Mouse (Mus musculus): Measurements from ENCODE around the gene Kidins220. TPM values are rescaled to one million over a fixed set of nuclear protein-coding genes. Genes with fewer than 3 reads are reported as not detected.

The Kidins220 gene
- polyA plus RNA-seq, 1 experiment = 44.5 TPM

DNA sequence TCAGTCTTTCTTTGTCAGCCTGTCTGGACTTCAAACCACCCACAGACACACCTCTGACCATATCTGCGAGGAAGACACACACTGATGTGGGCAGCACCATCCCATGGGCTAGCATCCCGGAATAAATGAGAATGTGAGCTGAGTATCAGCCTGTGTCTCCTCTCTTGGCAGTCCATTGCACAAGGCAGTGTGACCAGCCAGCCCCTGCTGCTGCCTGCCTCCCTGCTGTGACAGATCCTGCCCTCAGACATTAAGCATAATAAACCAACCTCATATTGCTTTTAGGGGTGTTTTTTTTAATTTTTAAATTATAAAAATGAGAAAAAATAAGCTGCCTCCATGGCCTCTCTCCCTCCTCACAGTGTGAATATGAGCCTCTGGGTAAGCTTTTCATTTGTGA, 8.7 kb upstream of the Kidins220 start:
- no peak overlapping the region for H3K9ac ChIP-seq (ENCODE audit: low read depth, poor library complexity, severe bottlenecking)
- no peak for TF ChIP-seq POLR2A (IDR thresholded peaks at IDR 0.05; ENCODE audit: insufficient read depth, low read length)
- TF ChIP-seq EP300 (IDR thresholded peaks at IDR 0.05; ENCODE audit: insufficient read depth, low read depth, low read length) = no peak
- TF ChIP-seq CTCF (IDR thresholded peaks at IDR 0.05; ENCODE audit: low read depth, low read length) = no peak
- H3K4me1 ChIP-seq (ENCODE audit: control insufficient read depth, insufficient read depth, low read length) = peaks cover 3% of the 10 kb centered on the region
- H3K27me3 ChIP-seq (ENCODE audit: control insufficient read depth, insufficient read depth, low read length, poor library complexity, severe bottlenecking) = no peaks in the 10 kb centered on the region
- no peak overlapping the region for H3K4me3 ChIP-seq (ENCODE audit: low read depth, low read length)
- 0 out of 2 replicates have a peak, but pooled peaks cover 4% of the 10 kb centered on the region for H3K9me3 ChIP-seq (replicated peaks; ENCODE audit: control insufficient read depth, insufficient read depth, low read length, poor library complexity, severe bottlenecking)
- H3K36me3 ChIP-seq (ENCODE audit: control insufficient read depth, insufficient read depth, low read length, poor library complexity, severe bottlenecking) = no peaks in the 10 kb centered on the region
- no peak overlapping the region for H3K27ac ChIP-seq (ENCODE audit: insufficient read depth, low read length)

DNA sequence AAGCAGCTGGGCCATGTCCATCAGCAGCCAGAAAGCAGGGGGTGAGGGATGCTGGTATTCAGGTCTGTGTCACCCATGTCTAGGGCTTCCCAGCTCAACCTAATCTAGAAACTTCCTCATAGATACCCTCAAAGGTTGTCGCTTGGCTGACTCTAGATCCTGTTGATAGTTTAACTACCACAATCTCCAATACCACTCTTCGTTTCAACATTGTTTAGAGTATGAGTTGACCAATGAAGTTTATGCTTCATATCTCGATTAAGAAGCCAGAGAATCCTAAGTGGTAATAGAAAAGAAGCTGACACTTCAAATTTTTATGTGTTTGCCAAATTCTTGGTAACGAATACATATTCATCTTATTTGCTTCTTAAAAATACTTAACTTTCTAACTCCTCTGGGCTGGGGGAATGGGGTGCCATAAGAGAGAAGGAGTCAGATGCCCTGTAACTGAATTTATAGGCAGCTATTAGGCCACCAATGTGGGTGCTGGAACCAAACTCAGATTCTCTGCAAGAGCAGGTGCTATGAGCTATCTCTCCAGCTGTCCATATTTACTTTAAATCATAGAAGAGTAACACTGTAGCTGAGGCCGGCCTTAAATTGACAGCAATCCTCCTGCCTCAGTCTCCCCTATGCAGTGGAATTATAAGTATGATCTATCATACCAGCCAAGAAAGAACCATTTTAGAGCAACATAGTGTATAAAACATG, 3.1 kb upstream of the Kidins220 start:
- no peaks in the 10 kb centered on the region for H3K36me3 ChIP-seq (ENCODE audit: control insufficient read depth, insufficient read depth, low read length, poor library complexity, severe bottlenecking)
- 0 out of 2 replicates have a peak, but pooled peaks cover 3% of the 10 kb centered on the region for H3K9me3 ChIP-seq (replicated peaks; ENCODE audit: control insufficient read depth, insufficient read depth, low read length, poor library complexity, severe bottlenecking)
- H3K4me1 ChIP-seq (ENCODE audit: control insufficient read depth, insufficient read depth, low read length) = no peaks in the 10 kb centered on the region
- H3K27ac ChIP-seq (ENCODE audit: insufficient read depth, low read length) = no peak overlapping the region
- no peak for TF ChIP-seq POLR2A (IDR thresholded peaks at IDR 0.05; ENCODE audit: insufficient read depth, low read length)
- TF ChIP-seq EP300 (IDR thresholded peaks at IDR 0.05; ENCODE audit: insufficient read depth, low read depth, low read length) = no peak
- no peak for TF ChIP-seq CTCF (IDR thresholded peaks at IDR 0.05; ENCODE audit: low read depth, low read length)
- H3K27me3 ChIP-seq (ENCODE audit: control insufficient read depth, insufficient read depth, low read length, poor library complexity, severe bottlenecking) = no peaks in the 10 kb centered on the region
- no peak overlapping the region for H3K9ac ChIP-seq (ENCODE audit: low read depth, poor library complexity, severe bottlenecking)
- H3K4me3 ChIP-seq (ENCODE audit: low read depth, low read length) = no peak overlapping the region

DNA sequence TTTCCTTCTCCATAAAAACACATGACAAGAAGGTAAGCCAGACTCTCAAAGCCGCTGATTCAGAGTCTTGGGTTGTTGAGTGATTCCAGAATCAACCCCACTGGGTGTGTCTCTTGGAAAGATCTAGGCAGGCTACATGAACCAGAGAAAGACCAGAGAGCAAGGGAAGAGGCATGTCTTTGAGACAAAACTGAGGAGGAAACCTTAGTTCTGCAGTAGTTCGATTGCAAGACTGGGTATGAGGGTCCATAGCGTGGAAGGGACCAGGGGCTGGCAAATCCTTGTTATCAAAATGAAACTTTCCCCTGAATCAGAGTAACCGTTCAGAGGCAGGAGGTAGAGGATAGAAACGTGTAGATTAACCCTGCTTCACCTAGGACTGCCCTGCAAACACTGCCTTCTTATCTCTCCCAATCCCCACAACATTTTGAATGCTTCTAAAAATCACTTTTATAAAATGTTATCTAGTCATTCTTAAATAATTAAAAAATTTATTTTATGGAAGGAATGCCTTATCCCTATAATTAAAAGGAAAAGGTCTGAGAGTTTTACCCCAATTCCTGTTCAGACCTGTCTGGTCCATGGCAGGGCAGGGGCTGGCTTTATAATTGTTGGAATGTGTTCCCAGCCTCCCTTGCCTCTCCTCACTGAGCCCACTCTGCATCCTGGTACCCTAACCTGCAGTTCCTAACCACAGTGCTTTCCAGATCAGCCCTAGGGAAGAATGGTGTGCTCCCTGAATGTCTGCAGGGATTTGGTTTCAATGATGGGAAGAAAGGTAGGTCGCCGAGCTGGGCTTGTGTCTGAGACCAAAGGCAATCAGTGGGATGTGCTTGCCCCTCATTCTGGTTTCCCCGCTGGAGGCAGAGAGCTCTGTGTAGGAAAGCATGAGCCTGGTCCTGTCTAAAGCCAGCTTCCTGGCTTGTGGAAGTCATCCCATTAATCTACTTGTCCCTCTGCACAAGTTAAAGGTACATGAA, 2.1 kb upstream of the Kidins220 start:
- Histone ChIP-seq H3K9ac (ENCODE audit: low read depth, poor library complexity, severe bottlenecking) (no peak overlapping the region), H3K36me3 (ENCODE audit: control insufficient read depth, insufficient read depth, low read length, poor library complexity, severe bottlenecking) (no peaks in the 10 kb centered on the region), H3K4me3 (ENCODE audit: low read depth, low read length) (no peak overlapping the region), H3K4me1 (ENCODE audit: control insufficient read depth, insufficient read depth, low read length) (no peaks in the 10 kb centered on the region), H3K27ac (ENCODE audit: insufficient read depth, low read length) (no peak overlapping the region), H3K9me3 (replicated peaks; ENCODE audit: control insufficient read depth, insufficient read depth, low read length, poor library complexity, severe bottlenecking) (no peaks in the 10 kb centered on the region), H3K27me3 (ENCODE audit: control insufficient read depth, insufficient read depth, low read length, poor library complexity, severe bottlenecking) (no peaks in the 10 kb centered on the region)
- TF ChIP-seq CTCF (IDR thresholded peaks at IDR 0.05; ENCODE audit: low read depth, low read length) = no peak
- TF ChIP-seq EP300 (IDR thresholded peaks at IDR 0.05; ENCODE audit: insufficient read depth, low read depth, low read length) = no peak

DNA sequence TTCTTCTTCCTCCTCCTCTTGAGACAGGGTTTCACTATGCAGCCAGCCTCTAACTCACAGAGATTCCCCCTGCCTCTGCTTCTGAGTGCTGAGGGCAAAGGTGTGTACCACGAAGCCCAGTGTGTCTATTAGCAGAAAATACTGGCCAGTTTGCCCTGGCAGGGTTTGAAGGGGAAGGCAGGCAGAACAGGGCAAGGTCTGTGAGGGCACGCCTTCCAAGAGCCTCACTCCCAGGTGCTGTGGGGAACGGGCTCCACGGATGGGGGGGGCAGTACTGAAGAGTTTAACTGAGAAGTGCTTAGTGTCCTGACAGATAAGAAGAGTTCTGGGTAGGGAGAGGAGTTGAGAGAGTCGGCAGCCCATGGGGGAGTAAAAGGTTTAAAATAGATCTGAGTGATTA, 1.1 kb upstream of the Kidins220 start:
- no peak overlapping the region for H3K9ac ChIP-seq (ENCODE audit: low read depth, poor library complexity, severe bottlenecking)
- TF ChIP-seq CTCF (IDR thresholded peaks at IDR 0.05; ENCODE audit: low read depth, low read length) (no peak), EP300 (IDR thresholded peaks at IDR 0.05; ENCODE audit: insufficient read depth, low read depth, low read length) (no peak), POLR2A (IDR thresholded peaks at IDR 0.05; ENCODE audit: insufficient read depth, low read length) (no peak)
- H3K9me3 ChIP-seq (replicated peaks; ENCODE audit: control insufficient read depth, insufficient read depth, low read length, poor library complexity, severe bottlenecking) = no peaks in the 10 kb centered on the region
- H3K36me3 ChIP-seq (ENCODE audit: control insufficient read depth, insufficient read depth, low read length, poor library complexity, severe bottlenecking) = no peaks in the 10 kb centered on the region
- no peaks in the 10 kb centered on the region for H3K4me1 ChIP-seq (ENCODE audit: control insufficient read depth, insufficient read depth, low read length)
- H3K4me3 ChIP-seq (ENCODE audit: low read depth, low read length) = no peak overlapping the region
- no peaks in the 10 kb centered on the region for H3K27me3 ChIP-seq (ENCODE audit: control insufficient read depth, insufficient read depth, low read length, poor library complexity, severe bottlenecking)
- no peak overlapping the region for H3K27ac ChIP-seq (ENCODE audit: insufficient read depth, low read length)

DNA sequence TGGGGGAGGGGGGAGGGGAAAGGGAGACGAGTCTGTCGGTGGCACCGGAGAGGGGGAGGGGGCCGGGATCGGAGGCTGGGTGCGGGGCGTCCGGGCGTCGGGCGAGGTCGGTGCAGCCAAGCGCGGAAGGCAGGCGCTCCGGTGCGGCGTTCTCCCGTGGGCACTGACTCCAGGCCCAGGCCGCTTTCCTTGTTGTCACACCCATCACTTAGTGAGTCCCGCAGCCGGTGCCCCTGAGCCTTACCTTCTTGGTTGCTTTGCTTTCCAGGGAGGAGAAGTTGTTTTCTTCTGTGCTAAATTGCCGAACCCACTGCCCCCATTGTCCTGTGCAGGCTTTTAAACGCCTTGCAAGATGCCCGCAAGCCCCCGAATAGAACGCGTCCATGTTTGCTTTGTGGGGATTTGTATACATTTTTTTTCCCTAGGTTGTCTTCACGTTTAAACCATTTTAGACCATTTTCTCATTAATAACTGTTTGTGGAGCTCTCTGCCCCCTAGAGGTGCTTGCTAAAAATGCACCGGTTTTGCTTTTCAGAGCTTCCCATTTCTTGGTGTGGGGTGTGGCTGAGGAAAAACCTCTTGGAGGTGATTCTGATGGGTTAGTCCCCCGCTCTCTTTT, 499 bp downstream of the Kidins220 start:
- Histone ChIP-seq H3K9me3 (replicated peaks; ENCODE audit: control insufficient read depth, insufficient read depth, low read length, poor library complexity, severe bottlenecking) (no peaks in the 10 kb centered on the region), H3K27me3 (ENCODE audit: control insufficient read depth, insufficient read depth, low read length, poor library complexity, severe bottlenecking) (no peaks in the 10 kb centered on the region), H3K4me1 (ENCODE audit: control insufficient read depth, insufficient read depth, low read length) (no peaks in the 10 kb centered on the region), H3K9ac (ENCODE audit: low read depth, poor library complexity, severe bottlenecking) (peak overlapping the region; percentile 57), H3K36me3 (ENCODE audit: control insufficient read depth, insufficient read depth, low read length, poor library complexity, severe bottlenecking) (no peaks in the 10 kb centered on the region), H3K27ac (ENCODE audit: insufficient read depth, low read length) (no peak overlapping the region), H3K4me3 (ENCODE audit: low read depth, low read length) (peak overlapping the region; percentile 84)
- no peak for TF ChIP-seq CTCF (IDR thresholded peaks at IDR 0.05; ENCODE audit: low read depth, low read length)
- TF ChIP-seq POLR2A (IDR thresholded peaks at IDR 0.05; ENCODE audit: insufficient read depth, low read length) = no peak
- no peak for TF ChIP-seq EP300 (IDR thresholded peaks at IDR 0.05; ENCODE audit: insufficient read depth, low read depth, low read length)

Measured in ES-Bruce4 (cell line).